Mouse (Mus musculus) E14TG2a.4 (cell line): ENCODE data around the gene Gbgt1.

Experiments
- CTCF ChIP-seq: conservative IDR thresholded peaks from 2 replicates; pipeline ENCODE4 v1.5.1; 2014; ENCODE audit warnings: low read length
- NANOG ChIP-seq: IDR thresholded peaks from 2 replicates; pipeline ENCODE4 v1.6.1; 2014; ENCODE audit warnings: borderline replicate concordance, low read length, mixed read lengths
- POU5F1 ChIP-seq: IDR thresholded peaks from 2 replicates; pipeline ENCODE4 v1.6.1; 2014; ENCODE audit warnings: low read length, borderline replicate concordance

DNA sequence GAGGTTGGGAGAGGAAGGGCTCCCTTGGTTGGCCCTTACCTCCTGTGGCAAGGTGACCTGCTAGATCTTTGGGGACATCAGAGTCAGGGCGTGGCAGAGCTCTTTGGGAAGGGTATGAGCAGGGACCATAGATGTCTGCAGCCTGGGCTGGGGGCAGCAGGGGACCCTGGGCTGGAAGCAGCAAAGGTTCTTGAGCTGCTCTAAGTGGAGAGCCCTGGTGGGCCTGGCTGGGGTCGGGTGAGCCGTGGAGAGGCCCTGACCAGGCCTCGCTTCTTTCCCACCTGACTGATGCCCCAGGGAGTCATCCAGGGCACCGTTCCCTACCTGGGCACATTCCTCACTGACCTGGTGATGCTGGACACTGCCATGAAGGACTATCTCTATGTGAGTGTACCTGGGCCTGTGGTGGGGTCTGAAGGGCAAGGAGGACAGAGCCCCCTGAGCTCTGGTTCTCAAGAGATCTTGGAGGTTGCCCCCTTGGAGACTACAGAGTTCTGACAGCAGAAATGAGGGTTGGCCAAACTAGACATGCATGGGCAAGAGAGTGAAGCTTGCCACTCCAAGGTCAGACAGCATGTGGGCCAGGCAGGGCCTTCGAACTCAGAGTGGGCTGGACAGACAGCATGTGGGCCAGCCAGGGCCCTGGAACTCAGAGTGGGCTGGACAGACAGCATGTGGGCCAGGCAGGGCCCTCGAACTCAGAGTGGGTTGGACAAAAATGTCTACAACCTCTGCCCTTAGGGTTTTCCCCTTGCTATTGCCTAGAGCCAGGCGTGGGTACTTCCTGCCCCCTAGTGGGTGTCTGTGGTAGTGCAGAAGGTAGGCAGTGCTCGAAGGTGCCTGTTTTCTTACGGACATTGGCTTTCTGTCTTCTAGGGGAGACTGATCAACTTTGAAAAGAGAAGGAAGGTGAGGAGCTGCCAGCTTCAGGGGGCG, 50.8 kb downstream of the Gbgt1 start:
- TF ChIP-seq CTCF (peak; percentile 98), NANOG (no peak), POU5F1 (no peak)
